Mouse (Mus musculus) liver, postnatal 0 days (tissue): ENCODE data around the gene Rgs9bp. TPM values are rescaled to one million over a fixed set of nuclear protein-coding genes. Genes with fewer than 3 reads are reported as not detected.
"Not testable (repeated sequence)": the region's sequence is repeated elsewhere in the genome, so short reads cannot be mapped to it uniquely, and the experiment has no call there.

Experiments used
- ATAC-seq: fragments of 200-750 bp; cut with Nextera tagmentation; 2 replicates; pipeline ENCODE4 v1.8.0; 2017; ENCODE audit warnings: mild to moderate bottlenecking, moderate library complexity
- DNase-seq: peaks from one replicate; pipeline ENCODE4 v3.0.0-alpha.2; 2016
- H3K27ac ChIP-seq: fragments of 300-500 bp; sonication (generic); 2 replicates; pipeline ENCODE4 v1.5.1; 2014; ENCODE audit warnings: antibody characterized with exemption, moderate library complexity, mild to moderate bottlenecking, low read depth
- H3K27me3 ChIP-seq: fragments of 300-500 bp; sonication (generic); 2 replicates; pipeline ENCODE4 v1.6.1; 2014; ENCODE audit warnings: low read length, control low read depth, mixed read lengths; ENCODE audit not compliant: insufficient read depth
- H3K36me3 ChIP-seq: fragments of 300-500 bp; sonication (generic); replicated peaks from 2 replicates; pipeline ENCODE4 v1.6.1; 2014; ENCODE audit warnings: mild to moderate bottlenecking, control low read depth, low read length, moderate library complexity, mixed read lengths; ENCODE audit not compliant: insufficient read depth
- H3K4me1 ChIP-seq: fragments of 300-500 bp; sonication (generic); 2 replicates; pipeline ENCODE4 v1.6.1; 2014; ENCODE audit warnings: antibody characterized with exemption, mild to moderate bottlenecking, control low read depth; ENCODE audit not compliant: insufficient read depth
- H3K4me2 ChIP-seq: fragments of 300-500 bp; sonication (generic); 2 replicates; pipeline ENCODE4 v1.6.1; 2014; ENCODE audit warnings: low read depth, mild to moderate bottlenecking, low read length, moderate library complexity, mixed read lengths
- H3K4me3 ChIP-seq: fragments of 300-500 bp; sonication (generic); 2 replicates; pipeline ENCODE4 v1.5.1; 2014; ENCODE audit warnings: low read depth, low read length
- H3K9ac ChIP-seq: fragments of 300-500 bp; sonication (generic); replicated peaks from 2 replicates; pipeline ENCODE4 v1.6.1; 2014; ENCODE audit warnings: mild to moderate bottlenecking, moderate library complexity
- H3K9me3 ChIP-seq: fragments of 300-500 bp; sonication (generic); 2 replicates; pipeline ENCODE4 v1.6.1; 2016; ENCODE audit warnings: mild to moderate bottlenecking, control low read depth, low read length, mixed read lengths
- CTCF ChIP-seq: sonication (generic); IDR thresholded peaks from 2 replicates; pipeline ENCODE4 v1.5.1; 2016; ENCODE audit warnings: antibody characterized with exemption, low read depth
- EP300 ChIP-seq: IDR thresholded peaks from 2 replicates; pipeline ENCODE4 v1.6.1; 2016; ENCODE audit warnings: antibody characterized with exemption, low read depth, mild to moderate bottlenecking
- WGBS: fragments of 180-500 bp; shearing (Covaris S2); extraction: QIAGEN DNeasy Blood & Tissue Kit; methylation state at CpG from one replicate; pipeline ENCODE4 v1.1.7; 2014; ENCODE audit not compliant: insufficient replicate concordance; 5-methylcytosine and 5-hydroxymethylcytosine counted together
- polyA plus RNA-seq: library from polyadenylated mRNA; unstranded; fragments of >200 nt; fragmentation: Nextera tagmentation; extraction: Ambion mirVana; gene quantifications from 2 replicates; pipeline ENCODE4 v1.2.1, GENCODE M21; 2015

Gene Rgs9bp
- polyA plus RNA-seq, 1 experiment from 2014 or later = not detected

DNA sequence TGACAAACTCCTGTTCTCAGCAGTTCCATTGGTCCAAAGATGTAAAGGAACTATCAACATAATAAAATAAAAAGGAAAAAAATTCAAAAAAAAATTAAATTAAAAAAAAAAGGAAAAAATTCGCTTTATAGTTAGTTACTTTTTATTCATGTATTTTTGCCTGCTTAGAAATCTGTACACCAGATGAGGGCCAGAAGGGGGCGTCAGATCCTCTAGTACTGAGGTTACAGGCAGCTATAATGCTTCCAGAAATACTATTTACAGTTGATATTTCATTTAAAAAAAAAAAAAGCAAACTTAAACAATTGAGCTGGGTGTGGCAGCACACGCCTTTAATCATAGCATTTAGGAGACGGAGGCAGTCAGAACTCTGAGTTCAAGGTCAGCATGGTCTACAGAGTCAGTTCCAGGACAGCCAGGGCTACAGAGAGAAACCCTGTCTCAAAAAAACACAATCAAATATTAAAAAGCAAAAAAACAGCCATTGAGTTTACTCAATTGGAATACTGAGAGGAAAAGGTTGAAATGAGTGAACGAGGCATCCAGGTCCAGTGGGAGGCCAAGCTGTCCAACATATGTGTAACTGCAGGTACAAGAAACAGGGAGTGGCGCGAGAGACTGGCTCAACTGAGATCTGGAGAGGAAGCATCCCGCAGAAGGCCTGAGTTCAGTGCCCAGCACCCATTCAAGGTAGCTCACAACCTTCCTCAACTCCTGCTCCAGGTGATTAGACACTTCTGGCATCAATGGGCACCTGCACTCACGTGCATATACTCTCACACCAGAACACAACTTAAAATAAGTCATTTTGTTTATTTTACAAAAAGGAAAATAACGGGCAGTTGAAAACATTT lies 31.4 kb downstream of the Rgs9bp start:
- Histone ChIP-seq H3K27me3 (no peaks in the 10 kb centered on the region), H3K9ac (peak overlapping the region; percentile 92), H3K36me3 (peaks cover 22% of the 10 kb centered on the region), H3K9me3 (no peaks in the 10 kb centered on the region), H3K27ac (peak overlapping the region; percentile 97), H3K4me2 (peak overlapping the region; percentile 97), H3K4me3 (peak overlapping the region; percentile 85), H3K4me1 (peaks cover 38% of the 10 kb centered on the region)
- peak; percentile 56 for DNase-seq
- ATAC-seq = no peak
- peak; percentile 64 for TF ChIP-seq CTCF
- TF ChIP-seq EP300 = no peak
- WGBS = 54% methylated on average over 10 of the region's 10 CpGs

DNA sequence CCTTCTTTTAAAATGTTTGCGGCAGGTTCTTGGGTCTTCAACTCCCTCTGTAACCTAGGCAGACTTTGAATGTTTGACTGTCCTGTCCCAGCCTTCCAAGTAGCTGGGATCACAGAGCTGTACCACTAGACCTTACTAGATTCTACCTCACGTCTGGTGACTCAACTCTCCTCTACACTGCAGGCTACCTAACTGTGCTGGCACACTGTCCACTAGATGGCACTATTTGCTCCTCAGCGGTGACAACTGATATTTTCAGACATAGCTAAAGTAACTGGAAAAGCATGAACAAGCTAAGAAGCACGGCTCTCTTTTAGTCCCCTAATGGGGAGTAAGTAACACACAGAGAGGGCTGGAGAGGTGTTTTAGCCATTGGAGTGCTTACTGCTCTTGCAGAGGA lies 39.5 kb downstream of the Rgs9bp start:
- Histone ChIP-seq H3K4me3 (no peak overlapping the region), H3K4me2 (no peak overlapping the region), H3K27me3 (no peaks in the 10 kb centered on the region), H3K4me1 (no peaks in the 10 kb centered on the region), H3K9ac (no peak overlapping the region), H3K9me3 (no peaks in the 10 kb centered on the region), H3K27ac (no peak overlapping the region), H3K36me3 (peaks cover 39% of the 10 kb centered on the region)
- WGBS = 36% methylated on average over 4 of the region's 4 CpGs
- peak; percentile 73 for ATAC-seq
- peak; percentile 67 for DNase-seq
- no peak for TF ChIP-seq EP300
- TF ChIP-seq CTCF = peak; percentile 96

DNA sequence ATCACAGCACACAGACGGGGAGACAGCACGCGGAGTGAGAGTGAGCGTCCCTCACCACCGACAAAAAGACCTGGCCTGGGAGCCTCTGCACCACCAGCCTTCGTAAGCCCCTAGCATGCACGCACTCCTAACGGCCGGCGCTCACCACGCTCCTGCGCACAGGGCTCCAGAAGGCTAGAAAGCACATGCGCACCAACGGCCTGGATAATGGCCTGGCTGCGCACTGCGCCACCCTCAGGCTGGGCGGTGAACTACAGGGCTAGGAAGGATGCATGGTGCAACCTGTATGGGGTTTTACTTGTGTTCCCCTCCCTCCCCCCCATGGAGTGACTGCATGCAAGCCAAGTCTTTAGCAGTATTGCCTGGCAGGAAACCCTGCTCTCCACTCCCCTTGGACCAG lies 47.8 kb downstream of the Rgs9bp start, which contains the start of gene Tdrd12:
Gene Tdrd12, minus strand, starts transcription at position 184 of the 400 bp plus-strand sequence.
- WGBS = 90% methylated on average over 17 of the region's 17 CpGs
- TF ChIP-seq CTCF = peak; percentile 51
- TF ChIP-seq EP300 = no peak
- no peak for DNase-seq
- no peak within 1 kb of the TSS for H3K4me3 ChIP-seq
- ATAC-seq = no peak
- H3K9me3 ChIP-seq = no peaks in the 10 kb centered on the region
- H3K27me3 ChIP-seq = no peaks in the 10 kb centered on the region
- H3K36me3 ChIP-seq = no peaks in the 10 kb centered on the region
- no peaks in the 10 kb centered on the region for H3K4me1 ChIP-seq
- no peak within 1 kb of the TSS for H3K4me2 ChIP-seq
- H3K9ac ChIP-seq = no peak within 1 kb of the TSS
- H3K27ac ChIP-seq = no peak within 1 kb of the TSS

DNA sequence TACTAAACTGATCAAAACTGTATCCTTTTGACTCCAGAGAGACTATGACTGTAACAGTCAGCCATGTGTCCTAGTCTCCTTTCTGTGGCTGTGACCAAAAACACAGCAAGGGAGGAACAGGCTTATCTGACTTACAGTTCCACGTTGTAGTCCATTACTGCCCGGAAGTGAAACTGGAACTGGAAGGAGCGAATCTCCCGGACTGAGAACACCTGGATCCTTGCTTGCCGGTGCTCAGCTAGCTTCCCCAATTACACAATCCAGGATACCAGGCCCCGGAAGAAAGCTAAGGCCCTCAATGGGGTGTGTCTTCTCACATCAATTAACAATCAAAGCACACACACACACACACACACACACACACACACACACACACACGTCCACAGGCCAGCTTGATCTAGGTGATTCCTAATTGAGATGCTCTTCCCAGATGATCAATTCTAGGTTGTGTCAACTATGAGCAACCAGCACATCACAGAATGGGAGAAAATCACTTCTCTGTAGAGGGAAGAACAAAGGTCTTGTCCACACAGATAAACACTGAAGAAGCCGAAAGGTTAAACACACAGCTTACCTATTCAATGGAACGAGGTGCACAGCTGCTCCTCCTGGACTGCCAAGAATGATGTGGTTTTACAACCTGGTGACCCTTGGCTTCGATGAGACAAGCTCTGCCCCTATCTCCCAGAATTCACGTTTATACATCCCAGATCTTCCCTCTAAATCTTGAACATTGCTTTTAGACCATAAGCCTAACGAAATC lies 49.5 kb downstream of the Rgs9bp start:
- no peak overlapping the region for H3K27ac ChIP-seq
- TF ChIP-seq EP300 (no peak), CTCF (no peak)
- no peak overlapping the region for H3K4me2 ChIP-seq
- H3K9me3 ChIP-seq = no peaks in the 10 kb centered on the region
- 48% methylated on average over 12 of the region's 12 CpGs for WGBS
- no peak overlapping the region for H3K9ac ChIP-seq
- no peaks in the 10 kb centered on the region for H3K27me3 ChIP-seq
- DNase-seq = no peak
- no peaks in the 10 kb centered on the region for H3K36me3 ChIP-seq
- no peak overlapping the region for H3K4me3 ChIP-seq
- no peaks in the 10 kb centered on the region for H3K4me1 ChIP-seq
- ATAC-seq = peak; percentile 56; the same call in 1 of the 2 replicates

DNA sequence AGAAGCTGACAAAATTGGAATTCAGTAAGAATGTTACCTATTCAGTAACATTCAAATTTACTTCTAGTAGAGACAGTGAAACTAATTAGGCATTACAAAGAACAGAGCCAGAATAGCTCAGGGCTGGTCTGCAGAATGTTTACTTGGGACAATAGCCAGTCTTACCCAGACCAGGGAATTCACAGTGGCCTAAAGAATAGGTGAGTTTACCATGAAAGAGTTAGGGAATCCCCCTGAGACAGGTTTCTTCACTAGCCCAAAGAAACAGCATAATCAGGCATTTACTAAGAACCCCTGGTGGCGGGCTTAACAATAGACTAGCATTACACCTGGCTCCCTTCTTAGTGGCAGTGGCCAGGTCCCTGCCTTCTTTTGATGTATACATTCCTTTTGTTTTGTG lies 54.8 kb downstream of the Rgs9bp start:
- H3K9me3 ChIP-seq, H3K9ac ChIP-seq, H3K4me2 ChIP-seq, H3K4me3 ChIP-seq, H3K36me3 ChIP-seq, ATAC-seq, H3K27ac ChIP-seq, H3K27me3 ChIP-seq, H3K4me1 ChIP-seq, DNase-seq: not testable (repeated sequence)
- WGBS = 77% methylated on average over 1 of the region's 1 CpGs

DNA sequence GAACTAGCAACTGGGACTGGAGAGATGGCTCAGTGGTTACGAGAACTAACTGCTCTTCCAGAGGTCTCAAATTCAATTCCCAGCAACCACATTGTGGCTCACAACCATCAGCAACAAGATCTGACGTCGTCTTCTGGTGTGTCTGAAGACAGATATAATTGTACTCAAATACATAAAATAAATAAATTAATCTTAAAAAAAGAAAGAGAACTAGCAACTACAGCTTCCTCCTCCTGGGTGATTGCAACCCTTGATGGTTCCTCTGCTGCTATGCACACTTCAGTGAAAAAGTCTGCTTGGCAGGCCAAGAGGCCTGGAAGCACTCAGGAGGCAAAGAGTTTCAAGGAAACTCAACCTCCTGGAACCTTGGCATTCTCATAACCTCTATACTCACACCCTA lies 55.4 kb downstream of the Rgs9bp start:
- Histone ChIP-seq H3K9me3 (no peaks in the 10 kb centered on the region), H3K36me3 (no peaks in the 10 kb centered on the region), H3K27me3 (no peaks in the 10 kb centered on the region), H3K27ac (no peak overlapping the region), H3K4me1 (no peaks in the 10 kb centered on the region), H3K9ac (no peak overlapping the region), H3K4me3 (no peak overlapping the region), H3K4me2 (no peak overlapping the region)
- 75% methylated on average over 3 of the region's 3 CpGs for WGBS
- no peak for ATAC-seq
- TF ChIP-seq EP300 (no peak), CTCF (no peak)
- DNase-seq = no peak

Other genes with a start within 250 kb of the Rgs9bp start
- 9.3 and 11.4 TPM in 2 replicates for gene Faap24, start 188.7 kb downstream of the Rgs9bp start, polyA plus RNA-seq
- 9.1 and 10.3 TPM in 2 replicates for gene Cep89, start 188.5 kb downstream of the Rgs9bp start, polyA plus RNA-seq
- 0.15 and 0.27 TPM in 2 replicates for gene Slc7a9, start 136.8 kb downstream of the Rgs9bp start, polyA plus RNA-seq
- 0.13 and 0.26 TPM in 2 replicates for gene Tdrd12, start 47.8 kb downstream of the Rgs9bp start, polyA plus RNA-seq
- 79.4 and 79.9 TPM in 2 replicates for gene Nudt19, start 29.3 kb downstream of the Rgs9bp start, polyA plus RNA-seq
- 11.8 and 14.2 TPM in 2 replicates for gene Ankrd27, start 662 bp upstream of the Rgs9bp start, polyA plus RNA-seq
- 162 and 163 TPM in 2 replicates for gene Pdcd5, start 61.9 kb upstream of the Rgs9bp start, polyA plus RNA-seq
- gene Dpy19l3, start 168.9 kb upstream of the Rgs9bp start, polyA plus RNA-seq = 6.0 and 8.1 TPM in 2 replicates
- gene Zfp507, start 217.4 kb upstream of the Rgs9bp start, polyA plus RNA-seq = 3.2 and 3.8 TPM in 2 replicates